Mouse (Mus musculus): ENCODE data around the gene Mgp. TPM values are rescaled to one million over a fixed set of nuclear protein-coding genes. Genes with fewer than 3 reads are reported as not detected.
A peak's percentile ranks its signal among the peaks of the same experiment; 100 is the strongest.

The Mgp gene
- 1.2 and 3.2 TPM in 2 replicates for polyA plus RNA-seq (2016; fragmentation: Nextera tagmentation; extraction: Ambion mirVana)

GRCm38 (mm10) chr6:136875670-136876069 is at the start of gene Mgp:
Mgp (minus strand) TSS chr6:136875823.
- H3K4me3 ChIP-seq: peak within 1 kb of the TSS; percentile 7; the same call in 1 of the 2 replicates
- H3K9me3 ChIP-seq (replicated peaks): no peaks in the 10 kb centered on the region
- H3K36me3 ChIP-seq: no peaks in the 10 kb centered on the region
- DNase-seq (ENCODE audit: low spot score): no peak
- H3K27me3 ChIP-seq (ENCODE audit: low read depth, poor library complexity, severe bottlenecking): no peaks in the 10 kb centered on the region
- H3K27ac ChIP-seq: peak within 1 kb of the TSS; percentile 53; the same call in 1 of the 2 replicates
- WGBS: 36% methylated on average over 9 of the region's 9 CpGs
- peaks cover 8% of the 10 kb centered on the region for H3K4me1 ChIP-seq

GRCm38 (mm10) chr6:136925049-136925448 is 49.4 kb upstream of the Mgp start:
- H3K4me3 ChIP-seq: no peak overlapping the region
- no peak for DNase-seq (ENCODE audit: low spot score)
- H3K9me3 ChIP-seq (replicated peaks): no peaks in the 10 kb centered on the region
- peak overlapping the region; percentile 64 for H3K27ac ChIP-seq
- no peaks in the 10 kb centered on the region for H3K36me3 ChIP-seq
- 70% methylated on average over 8 of the region's 8 CpGs for WGBS
- H3K27me3 ChIP-seq (ENCODE audit: low read depth, poor library complexity, severe bottlenecking): no peaks in the 10 kb centered on the region
- H3K4me1 ChIP-seq: peaks cover 8% of the 10 kb centered on the region

DNA sequence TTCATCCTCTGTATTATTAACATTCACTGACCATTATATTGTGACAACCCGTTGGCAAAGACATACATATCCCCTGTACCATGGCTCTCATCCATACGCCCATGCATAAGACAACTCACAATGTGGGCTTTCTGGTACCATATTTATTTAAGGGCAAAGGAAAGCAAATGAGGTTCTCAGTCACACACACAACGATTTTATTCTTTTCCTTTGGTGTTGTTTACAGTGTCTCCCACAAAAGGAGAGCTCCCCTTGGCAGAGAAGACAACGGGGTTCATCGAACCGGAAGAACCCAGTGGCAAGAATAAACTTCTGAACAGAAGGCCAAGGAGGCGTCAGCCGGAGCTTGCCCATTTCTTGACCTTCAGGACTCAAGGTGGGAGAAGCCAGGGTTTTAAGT is 47.9 kb upstream of the Mgp start, which contains the start of gene Pde6h:
Gene Pde6h, plus strand, starts transcription at position 301 of the 400 bp plus-strand sequence.
- no peak for DNase-seq (ENCODE audit: low spot score)
- H3K36me3 ChIP-seq: no peaks in the 10 kb centered on the region
- H3K4me1 ChIP-seq: peaks cover 9% of the 10 kb centered on the region
- WGBS: 96% methylated on average over 8 of the region's 8 CpGs
- H3K27ac ChIP-seq: no peak within 1 kb of the TSS
- H3K27me3 ChIP-seq (ENCODE audit: low read depth, poor library complexity, severe bottlenecking): no peaks in the 10 kb centered on the region
- H3K4me3 ChIP-seq: no peak within 1 kb of the TSS
- H3K9me3 ChIP-seq (replicated peaks): no peaks in the 10 kb centered on the region

DNA sequence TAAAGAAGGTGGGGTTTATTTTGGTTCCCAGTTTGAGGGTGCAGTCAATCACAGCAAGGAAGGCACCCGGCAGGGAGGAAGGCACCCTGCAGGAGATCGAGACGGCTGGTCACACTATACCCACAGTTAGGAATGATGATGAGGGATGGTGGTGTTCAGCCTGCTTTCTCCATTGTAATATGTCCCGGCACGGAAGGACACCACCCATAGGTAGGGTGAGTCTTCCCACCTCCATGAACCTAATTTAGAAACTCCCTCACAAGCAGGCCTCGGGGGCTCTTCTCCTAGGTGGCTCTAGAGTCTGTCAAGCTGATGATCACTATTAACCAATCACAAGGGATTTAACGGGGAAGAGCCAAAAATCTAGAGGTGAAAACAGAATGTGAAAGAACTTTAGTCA is 47.2 kb upstream of the Mgp start:
- H3K36me3 ChIP-seq: no peaks in the 10 kb centered on the region
- 90% methylated on average over 7 of the region's 7 CpGs for WGBS
- no peak for DNase-seq (ENCODE audit: low spot score)
- no peak overlapping the region for H3K4me3 ChIP-seq
- H3K9me3 ChIP-seq (replicated peaks): no peaks in the 10 kb centered on the region
- H3K4me1 ChIP-seq: peaks cover 16% of the 10 kb centered on the region
- no peak overlapping the region for H3K27ac ChIP-seq
- no peaks in the 10 kb centered on the region for H3K27me3 ChIP-seq (ENCODE audit: low read depth, poor library complexity, severe bottlenecking)

GRCm38 (mm10) chr6:136922080-136922479 is 46.5 kb upstream of the Mgp start, which contains the start of gene Erp27:
Erp27 (minus strand) TSS chr6:136922180.
- DNase-seq (ENCODE audit: low spot score): no peak
- no peaks in the 10 kb centered on the region for H3K36me3 ChIP-seq
- 91% methylated on average over 5 of the region's 5 CpGs for WGBS
- H3K9me3 ChIP-seq (replicated peaks): no peaks in the 10 kb centered on the region
- 0 out of 2 replicates have a peak within 1 kb of the TSS, but pooled peaks have one; percentile 46 for H3K27ac ChIP-seq
- peaks cover 19% of the 10 kb centered on the region for H3K4me1 ChIP-seq
- no peak within 1 kb of the TSS for H3K4me3 ChIP-seq
- no peaks in the 10 kb centered on the region for H3K27me3 ChIP-seq (ENCODE audit: low read depth, poor library complexity, severe bottlenecking)

- Histone ChIP-seq H3K27ac (0 out of 2 replicates have a peak overlapping the region, but pooled peaks have one; percentile 46), H3K36me3 (no peaks in the 10 kb centered on the region), H3K4me1 (peaks cover 19% of the 10 kb centered on the region), H3K27me3 (ENCODE audit: low read depth, poor library complexity, severe bottlenecking) (no peaks in the 10 kb centered on the region), H3K4me3 (no peak overlapping the region), H3K9me3 (replicated peaks) (no peaks in the 10 kb centered on the region)
- no peak for DNase-seq (ENCODE audit: low spot score)
- 77% methylated on average over 7 of the region's 7 CpGs for WGBS
Observed at GRCm38 (mm10) chr6:136921601-136922000, 46.0 kb upstream of the Mgp start.

DNA sequence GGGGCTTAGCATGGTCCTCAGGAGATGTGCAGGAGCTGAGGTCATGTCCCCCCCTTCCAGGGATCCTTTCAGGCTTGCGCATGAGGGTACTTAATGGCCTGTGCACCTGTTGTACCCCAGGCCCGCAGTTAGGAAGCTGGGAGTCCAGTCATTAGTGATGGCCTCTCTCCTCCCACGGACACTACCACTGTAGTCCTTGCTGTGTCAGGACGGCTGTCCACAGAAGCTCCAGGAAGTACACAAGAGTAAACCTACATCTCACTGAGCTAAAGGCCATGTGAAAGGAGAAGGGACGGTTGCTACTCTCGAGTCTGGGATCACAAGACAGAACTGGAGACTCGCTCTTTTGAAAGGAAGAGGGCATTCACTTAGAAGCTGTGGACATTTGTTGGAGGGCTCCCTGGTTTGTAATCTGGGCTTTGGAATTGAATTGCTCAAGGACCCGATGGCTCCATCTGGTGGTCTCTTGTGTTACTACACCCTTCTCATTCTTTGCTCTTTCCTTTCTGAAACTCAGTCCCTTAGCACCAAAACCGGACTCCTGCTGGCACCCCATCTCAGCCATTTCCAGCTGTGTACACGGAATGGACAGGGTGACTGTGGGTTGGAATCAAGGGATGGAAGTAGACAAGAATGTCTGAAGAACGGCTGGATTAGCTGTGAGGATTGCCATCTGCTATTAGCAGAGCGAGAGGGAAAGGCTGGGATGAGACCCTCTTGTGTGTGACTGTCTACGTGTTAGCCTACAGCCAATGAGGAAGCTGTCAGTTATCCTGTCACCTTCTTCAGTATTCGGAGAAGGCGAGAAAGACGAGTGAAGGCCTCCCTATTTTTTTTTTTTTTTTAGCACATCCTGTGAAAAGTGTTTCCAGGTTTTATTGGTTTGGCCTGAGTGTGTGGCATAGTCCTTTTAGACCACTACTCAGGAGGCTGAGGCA is 45.0 kb upstream of the Mgp start:
- Histone ChIP-seq H3K4me3 (no peak overlapping the region), H3K4me1 (peaks cover 19% of the 10 kb centered on the region), H3K9me3 (replicated peaks) (no peaks in the 10 kb centered on the region), H3K36me3 (no peaks in the 10 kb centered on the region), H3K27ac (peak overlapping the region; percentile 66; the same call in 1 of the 2 replicates), H3K27me3 (ENCODE audit: low read depth, poor library complexity, severe bottlenecking) (no peaks in the 10 kb centered on the region)
- 44% methylated on average over 16 of the region's 16 CpGs for WGBS
- DNase-seq (ENCODE audit: low spot score): peak; percentile 67

DNA sequence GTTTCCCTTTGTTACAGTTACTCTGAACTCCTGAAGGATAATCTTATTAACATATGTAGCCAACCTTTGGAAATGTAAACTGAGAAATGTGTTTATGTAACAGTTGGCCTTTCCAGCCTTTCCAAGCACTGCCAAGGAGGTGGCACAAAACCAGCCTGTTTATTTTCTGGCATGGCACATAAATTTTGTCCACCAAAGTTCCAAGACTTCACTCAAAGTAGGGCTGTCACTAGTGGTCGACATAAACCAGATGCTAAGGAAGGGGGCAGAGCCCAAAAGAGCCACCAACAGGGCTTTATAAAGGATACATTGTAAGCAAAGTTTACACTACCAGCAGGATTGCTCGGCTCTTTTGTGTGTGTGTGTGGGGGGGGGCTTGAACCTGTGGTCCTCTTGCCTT is 42.3 kb upstream of the Mgp start:
- WGBS: 17% methylated on average over 2 of the region's 2 CpGs
- H3K27me3 ChIP-seq (ENCODE audit: low read depth, poor library complexity, severe bottlenecking): no peaks in the 10 kb centered on the region
- H3K4me1 ChIP-seq: peaks cover 25% of the 10 kb centered on the region
- no peaks in the 10 kb centered on the region for H3K36me3 ChIP-seq
- no peaks in the 10 kb centered on the region for H3K9me3 ChIP-seq (replicated peaks)
- DNase-seq (ENCODE audit: low spot score): no peak
- peak overlapping the region; percentile 56 for H3K27ac ChIP-seq
- H3K4me3 ChIP-seq: no peak overlapping the region

- WGBS: 84% methylated on average over 8 of the region's 8 CpGs
Observed at GRCm38 (mm10) chr6:136915721-136916395, 40.2 kb upstream of the Mgp start.

DNA sequence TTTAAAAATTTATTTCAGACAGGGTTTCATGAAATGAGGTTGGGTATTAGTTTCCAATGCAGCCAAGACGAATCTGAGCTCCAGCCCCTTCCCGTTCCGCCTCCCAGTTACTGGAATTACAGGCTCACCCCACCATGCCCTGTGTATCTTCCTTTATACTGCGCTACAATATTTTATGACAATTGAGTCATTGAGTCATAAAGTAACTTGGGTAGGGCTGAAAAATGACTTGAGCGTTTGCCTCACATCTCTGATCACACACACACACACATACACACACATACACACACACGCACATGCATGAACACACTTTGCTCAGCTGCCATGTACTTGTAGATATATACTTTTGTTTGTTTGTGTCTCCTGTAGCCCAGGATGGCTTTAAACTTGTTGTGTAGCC is 38.6 kb upstream of the Mgp start:
- Histone ChIP-seq H3K27me3 (ENCODE audit: low read depth, poor library complexity, severe bottlenecking) (no peaks in the 10 kb centered on the region), H3K36me3 (no peaks in the 10 kb centered on the region), H3K9me3 (replicated peaks) (no peaks in the 10 kb centered on the region), H3K27ac (peak overlapping the region; percentile 79), H3K4me1 (peaks cover 26% of the 10 kb centered on the region), H3K4me3 (no peak overlapping the region)
- WGBS: 95% methylated on average over 6 of the region's 6 CpGs
- no peak for DNase-seq (ENCODE audit: low spot score)

More at GRCm38 (mm10) chr6:136915721-136916395, 40.2 kb upstream of the Mgp start:
- H3K4me3 ChIP-seq: no peak overlapping the region
- DNase-seq (ENCODE audit: low spot score): no peak
- H3K4me1 ChIP-seq: peaks cover 29% of the 10 kb centered on the region
- H3K9me3 ChIP-seq (replicated peaks): no peaks in the 10 kb centered on the region
- no peaks in the 10 kb centered on the region for H3K27me3 ChIP-seq (ENCODE audit: low read depth, poor library complexity, severe bottlenecking)
- H3K27ac ChIP-seq: no peak overlapping the region
- H3K36me3 ChIP-seq: no peaks in the 10 kb centered on the region

GRCm38 (mm10) chr6:136913384-136914126 is 37.9 kb upstream of the Mgp start:
- peak; percentile 75 for DNase-seq (ENCODE audit: low spot score)
- Histone ChIP-seq H3K36me3 (no peaks in the 10 kb centered on the region), H3K4me3 (peak overlapping the region; percentile 35), H3K9me3 (replicated peaks) (no peaks in the 10 kb centered on the region), H3K27me3 (ENCODE audit: low read depth, poor library complexity, severe bottlenecking) (no peaks in the 10 kb centered on the region), H3K4me1 (peaks cover 25% of the 10 kb centered on the region), H3K27ac (peak overlapping the region; percentile 79)
- 18% methylated on average over 18 of the region's 18 CpGs for WGBS

- H3K27ac ChIP-seq: peak overlapping the region; percentile 79
- 91% methylated on average over 1 of the region's 2 CpGs for WGBS
- peaks cover 17% of the 10 kb centered on the region for H3K4me1 ChIP-seq
- no peaks in the 10 kb centered on the region for H3K9me3 ChIP-seq (replicated peaks)
- no peak overlapping the region for H3K4me3 ChIP-seq
- no peaks in the 10 kb centered on the region for H3K27me3 ChIP-seq (ENCODE audit: low read depth, poor library complexity, severe bottlenecking)
- no peaks in the 10 kb centered on the region for H3K36me3 ChIP-seq
- no peak for DNase-seq (ENCODE audit: low spot score)
Observed at GRCm38 (mm10) chr6:136912751-136913265, 37.2 kb upstream of the Mgp start.

Measured in limb, embryonic 10.5 days (tissue).